Mouse (Mus musculus): ENCODE results near the gene Sympk. TPM values are rescaled to one million over a fixed set of nuclear protein-coding genes. Genes with fewer than 3 reads are reported as not detected.

Sympk gene
- total and polyA plus RNA-seq, 3 experiments = 122 to 226 TPM; not detected in 1

DNA sequence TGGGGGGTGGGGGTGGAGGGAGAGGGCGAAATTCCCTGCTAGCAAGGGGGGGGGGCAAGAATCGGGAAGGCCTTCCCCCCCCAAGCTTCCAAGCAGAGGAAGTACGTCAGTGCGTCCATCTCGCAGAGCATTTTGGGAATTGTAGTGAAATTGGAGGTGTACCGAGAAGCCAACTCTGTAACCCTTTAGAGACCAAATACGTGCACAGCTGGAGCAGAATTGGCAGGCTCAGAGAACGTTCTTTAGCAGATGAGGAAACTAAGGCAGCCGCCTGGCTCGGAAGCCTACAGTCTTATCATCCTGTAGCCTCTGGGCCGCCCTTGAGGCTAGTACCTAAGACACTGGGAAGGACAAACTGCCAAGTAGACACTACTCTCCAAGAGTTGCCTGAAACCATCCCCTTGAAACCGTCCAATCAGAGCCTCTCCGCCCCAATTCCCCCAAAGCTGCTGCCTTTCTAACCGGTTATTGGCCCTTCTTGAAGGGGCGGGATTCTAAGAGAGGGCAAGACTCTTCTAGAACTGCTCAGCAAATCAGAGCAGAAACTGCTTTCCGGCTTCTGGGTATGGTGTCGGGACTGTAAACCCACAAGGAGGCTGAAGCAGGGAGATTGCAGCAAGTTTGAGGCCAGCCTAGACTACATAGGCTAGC, 21.2 kb upstream of the Sympk start (continued):
- TF ChIP-seq USF1 (IDR thresholded peaks at IDR 0.05; ENCODE audit: low read depth, low read length) (no peak), MYB (IDR thresholded peaks at IDR 0.05; ENCODE audit: low read depth, low read length) (no peak), NRF1 (IDR thresholded peaks at IDR 0.05; ENCODE audit: insufficient read depth, low read depth, low read length, poor library complexity, severe bottlenecking) (no peak)

GRCm38 (mm10) chr7:19003902-19004630, 20.1 kb upstream of the Sympk start, which contains the start of gene Irf2bp1:
Gene Irf2bp1 (plus strand): TSS chr7:19004044.
- DNase-seq (ENCODE audit: low read depth, low spot score) = peak; percentile 94
- Histone ChIP-seq H3K9me3 (replicated peaks; ENCODE audit: insufficient read depth, low read length) (no peaks in the 10 kb centered on the region), H3K4me3 (ENCODE audit: control insufficient read depth in 1 of 2, insufficient read depth in 1 of 2, low read depth in 2 of 2, low read length in 2 of 2) (peak within 1 kb of the TSS; percentile 77 to 82), H3K9ac (ENCODE audit: control insufficient read depth, low read depth, low read length, poor library complexity, severe bottlenecking) (peak within 1 kb of the TSS; percentile 93), H3K36me3 (ENCODE audit: control insufficient read depth in 1 of 2, insufficient read depth in 2 of 2, low read length in 2 of 2) (peaks cover 0 to 15% of the 10 kb centered on the region in 2 experiments; a peak in 3 of 4 replicates), H3K79me2 (ENCODE audit: control insufficient read depth, insufficient read depth, low read length, poor library complexity) (peaks cover 30% of the 10 kb centered on the region), H3K27me3 (ENCODE audit: control insufficient read depth in 1 of 2, insufficient read depth in 2 of 2, low read length in 2 of 2) (no peaks in the 10 kb centered on the region), H3K4me1 (ENCODE audit: control insufficient read depth in 1 of 2, insufficient read depth in 2 of 2, low read length in 2 of 2) (peaks cover 5 to 21% of the 10 kb centered on the region in 2 experiments; a peak in 3 of 4 replicates), H3K27ac (ENCODE audit: control insufficient read depth, low read depth, low read length) (peak within 1 kb of the TSS; percentile 86)
- TF ChIP-seq EP300 (IDR thresholded peaks at IDR 0.05; ENCODE audit: low read depth in 1 of 2, low read length in 2 of 2) (no peak), POLR2AphosphoS5 (IDR thresholded peaks at IDR 0.05; ENCODE audit: borderline replicate concordance, low read depth, low read length) (no peak), ELF1 (IDR thresholded peaks at IDR 0.05; ENCODE audit: low read depth, low read length) (no peak), RCOR1 (IDR thresholded peaks at IDR 0.05; ENCODE audit: low read depth, low read length) (0 out of 2 replicates have a peak, but pooled peaks have one; percentile 18), ZKSCAN1 (IDR thresholded peaks at IDR 0.05; ENCODE audit: low read depth, low read length) (no peak), TBP (IDR thresholded peaks at IDR 0.05; ENCODE audit: low read depth, low read length) (peak; percentile 63; the same call in 1 of the 2 replicates), ETS1 (IDR thresholded peaks at IDR 0.05; ENCODE audit: low read depth, low read length) (no peak), MEF2A (IDR thresholded peaks at IDR 0.05; ENCODE audit: extremely low read depth, insufficient replicate concordance, low read depth, low read length, poor library complexity, severe bottlenecking) (no peak), POLR2A (IDR thresholded peaks at IDR 0.05; ENCODE audit: control insufficient read depth in 1 of 2, insufficient read depth in 1 of 2, low read depth in 1 of 2, low read length in 2 of 2, poor library complexity in 1 of 2) (peak; percentile 67 to 69; a peak in 2 of 4 replicates), NELFE (IDR thresholded peaks at IDR 0.05; ENCODE audit: low read depth, low read length) (peak; percentile 84), USF1 (IDR thresholded peaks at IDR 0.05; ENCODE audit: low read depth, low read length) (no peak), HCFC1 (IDR thresholded peaks at IDR 0.05; ENCODE audit: low read depth, low read length) (peak; percentile 95), CHD2 (IDR thresholded peaks at IDR 0.05; ENCODE audit: low read length) (no peak), MXI1 (IDR thresholded peaks at IDR 0.05; ENCODE audit: low read depth, low read length) (no peak; the same call in 1 of the 2 replicates), GATA1 (IDR thresholded peaks at IDR 0.05; ENCODE audit: low read depth, low read length) (no peak), JUND (IDR thresholded peaks at IDR 0.05; ENCODE audit: low read depth, low read length) (no peak), CTCF (IDR thresholded peaks at IDR 0.05 in 2 of 3, conservative IDR thresholded peaks at IDR 0.05 in 1 of 3; ENCODE audit: control insufficient read depth in 1 of 3, insufficient read depth in 1 of 3, low read depth in 2 of 3, low read length in 3 of 3, poor library complexity in 1 of 3, severe bottlenecking in 1 of 3) (no peak; a peak in 1 of 6 replicates), BHLHE40 (IDR thresholded peaks at IDR 0.05; ENCODE audit: borderline replicate concordance, low read depth, low read length) (no peak), ZMIZ1 (IDR thresholded peaks at IDR 0.05; ENCODE audit: low read depth, low read length) (no peak), KAT2A (conservative IDR thresholded peaks at IDR 0.05; ENCODE audit: low read depth, low read length) (peak; percentile 80; the same call in 1 of the 2 replicates), SIN3A (IDR thresholded peaks at IDR 0.05; ENCODE audit: low read length) (peak; percentile 65), MAZ (IDR thresholded peaks at IDR 0.05; ENCODE audit: low read depth, low read length) (peak; percentile 44; the same call in 1 of the 2 replicates), USF2 (IDR thresholded peaks at IDR 0.05; ENCODE audit: borderline replicate concordance in 1 of 2, insufficient read depth in 1 of 2, low read depth in 1 of 2, low read length in 2 of 2) (no peak), ZC3H11A (IDR thresholded peaks at IDR 0.05; ENCODE audit: low read depth, low read length) (no peak), E2F4 (IDR thresholded peaks at IDR 0.05; ENCODE audit: borderline replicate concordance, low read depth, low read length) (peak; percentile 90; the same call in 1 of the 2 replicates), NRF1 (IDR thresholded peaks at IDR 0.05; ENCODE audit: insufficient read depth, low read depth, low read length, poor library complexity, severe bottlenecking) (no peak), CHD1 (IDR thresholded peaks at IDR 0.05; ENCODE audit: low read depth, low read length) (no peak), MAX (IDR thresholded peaks at IDR 0.05; ENCODE audit: low read length) (no peak; the same call in 1 of the 2 replicates), POLR2AphosphoS2 (IDR thresholded peaks at IDR 0.05; ENCODE audit: low read length) (no peak), GABPA (IDR thresholded peaks at IDR 0.05; ENCODE audit: low read depth, low read length) (no peak), MYB (IDR thresholded peaks at IDR 0.05; ENCODE audit: low read depth, low read length) (no peak)

Data from MEL (cell line).